Mouse (Mus musculus) midbrain, embryonic 16.5 days (tissue): Measurements from ENCODE around the gene Mga. TPM values are rescaled to one million over a fixed set of nuclear protein-coding genes. Genes with fewer than 3 reads are reported as not detected.

Experiments used
- ATAC-seq: fragments of 200-750 bp; cut with Nextera tagmentation; 2 replicates; pipeline ENCODE4 v1.8.0; 2017; ENCODE audit warnings: moderate TSS enrichment
- H3K27ac ChIP-seq: fragments of 300-500 bp; sonication (generic); 2 replicates; pipeline ENCODE4 v1.5.1; 2014; ENCODE audit warnings: mild to moderate bottlenecking, low read length, mixed read lengths
- H3K27me3 ChIP-seq: fragments of 300-500 bp; sonication (generic); 2 replicates; pipeline ENCODE4 v1.6.1; 2014; ENCODE audit warnings: low read depth, low read length, mixed read lengths; ENCODE audit not compliant: control insufficient read depth, insufficient read depth
- H3K36me3 ChIP-seq: fragments of 300-500 bp; sonication (generic); 2 replicates; pipeline ENCODE4 v1.6.1; 2014; ENCODE audit warnings: mild to moderate bottlenecking, low read length, moderate library complexity, mixed read lengths; ENCODE audit not compliant: control insufficient read depth, insufficient read depth
- H3K4me1 ChIP-seq: fragments of 300-500 bp; sonication (generic); 2 replicates; pipeline ENCODE4 v1.6.1; 2014; ENCODE audit warnings: mild to moderate bottlenecking, low read length, mixed read lengths; ENCODE audit not compliant: control insufficient read depth, insufficient read depth
- H3K4me2 ChIP-seq: fragments of 300-500 bp; sonication (generic); 2 replicates; pipeline ENCODE4 v1.6.1; 2014; ENCODE audit warnings: mild to moderate bottlenecking, low read length, mixed read lengths
- H3K4me3 ChIP-seq: fragments of 300-500 bp; sonication (generic); 2 replicates; pipeline ENCODE4 v1.5.1; 2014; ENCODE audit warnings: low read depth, mild to moderate bottlenecking, low read length, moderate library complexity, mixed read lengths
- H3K9ac ChIP-seq: fragments of 300-500 bp; sonication (generic); 2 replicates; pipeline ENCODE4 v1.6.1; 2014; ENCODE audit warnings: low read depth, low read length, mixed read lengths
- H3K9me3 ChIP-seq: fragments of 300-500 bp; sonication (generic); replicated peaks from 2 replicates; pipeline ENCODE4 v1.6.1; 2014; ENCODE audit warnings: mild to moderate bottlenecking, low read length, mixed read lengths; ENCODE audit not compliant: control insufficient read depth, poor library complexity, severe bottlenecking
- WGBS: fragments of 180-500 bp; shearing (Covaris S2); extraction: QIAGEN DNeasy Blood & Tissue Kit; methylation state at CpG from one replicate; pipeline ENCODE4 v1.1.7; 2014; 5-methylcytosine and 5-hydroxymethylcytosine counted together
- polyA plus RNA-seq: library from polyadenylated mRNA; unstranded; fragments of >200 nt; fragmentation: Nextera tagmentation; extraction: Ambion mirVana; gene quantifications from 2 replicates; pipeline ENCODE4 v1.2.1, GENCODE M21; 2015

Mga gene
- 24.0 and 26.6 TPM in 2 replicates for polyA plus RNA-seq

DNA sequence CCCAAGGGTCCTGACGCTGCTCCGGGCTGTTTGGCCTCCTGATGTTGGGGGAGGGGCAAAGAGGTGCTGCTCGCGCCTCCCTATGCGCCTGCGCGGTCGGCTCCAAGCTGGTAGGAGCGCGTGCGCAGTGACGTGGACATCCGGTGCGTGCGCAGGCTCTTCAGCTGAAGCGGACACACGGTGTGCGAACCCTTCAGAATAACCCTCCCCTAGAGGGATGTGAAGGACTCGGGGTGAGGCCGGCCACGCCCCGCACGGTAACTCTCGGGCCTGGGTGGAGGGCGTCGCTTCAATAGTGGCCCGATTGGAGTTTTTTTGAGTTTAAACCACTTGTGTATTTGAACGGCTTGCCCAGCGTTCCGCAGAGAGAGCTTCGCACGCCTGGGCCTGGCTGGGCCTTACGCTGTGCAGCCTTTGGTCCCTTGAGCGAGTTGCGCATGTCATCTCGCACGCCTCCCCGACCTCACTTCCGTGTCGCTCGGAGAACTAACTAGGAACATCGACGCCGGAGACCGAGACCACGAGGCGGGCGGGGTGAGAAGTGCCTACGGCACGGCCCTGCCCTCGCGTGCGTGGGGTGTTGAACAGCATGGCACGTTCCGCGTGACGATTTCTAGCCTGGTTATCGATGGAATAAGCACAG is at the start of gene Mga:
Mga (plus strand) TSS at position 139 of the 643 bp plus-strand sequence.
- Histone ChIP-seq H3K9ac (peak within 1 kb of the TSS; percentile 63), H3K27ac (peak within 1 kb of the TSS; percentile 82), H3K27me3 (no peaks in the 10 kb centered on the region), H3K4me3 (peak within 1 kb of the TSS; percentile 70), H3K4me2 (peak within 1 kb of the TSS; percentile 99), H3K4me1 (peaks cover 18% of the 10 kb centered on the region), H3K36me3 (no peaks in the 10 kb centered on the region), H3K9me3 (no peaks in the 10 kb centered on the region)
- WGBS, result under 1% methylated on average over 58 of the region's 58 CpGs
- ATAC-seq, result peak; percentile 97

DNA sequence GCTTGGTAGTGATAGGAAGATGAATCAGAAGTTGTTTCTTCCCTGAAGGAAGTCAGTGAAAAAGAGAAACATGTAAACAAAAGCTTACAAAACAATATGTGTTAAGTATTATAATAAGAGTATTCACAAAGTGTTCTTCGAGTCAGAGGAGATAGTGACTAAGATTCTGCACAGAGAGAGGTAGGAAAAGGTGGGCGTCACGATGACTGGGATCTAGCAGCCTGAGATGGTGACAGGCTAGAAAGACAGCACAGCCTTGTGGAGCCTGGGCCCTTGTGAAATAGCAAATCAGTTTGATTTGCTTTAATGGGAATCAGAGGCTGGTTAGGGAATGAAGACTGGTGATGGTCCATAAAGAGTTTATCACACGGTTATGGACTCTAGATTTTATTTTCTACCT is 43.2 kb upstream of the Mga start:
- no peaks in the 10 kb centered on the region for H3K4me1 ChIP-seq
- ATAC-seq, result no peak
- H3K27me3 ChIP-seq, result no peaks in the 10 kb centered on the region
- 91% methylated on average over 4 of the region's 4 CpGs for WGBS
- H3K27ac ChIP-seq, result no peak overlapping the region
- no peaks in the 10 kb centered on the region for H3K36me3 ChIP-seq
- H3K9ac ChIP-seq, result no peak overlapping the region
- H3K4me3 ChIP-seq, result no peak overlapping the region
- H3K9me3 ChIP-seq, result no peaks in the 10 kb centered on the region
- no peak overlapping the region for H3K4me2 ChIP-seq

- Histone ChIP-seq H3K4me2 (no peak overlapping the region), H3K4me3 (no peak overlapping the region), H3K9ac (no peak overlapping the region), H3K9me3 (no peaks in the 10 kb centered on the region), H3K27ac (no peak overlapping the region), H3K4me1 (no peaks in the 10 kb centered on the region), H3K36me3 (no peaks in the 10 kb centered on the region), H3K27me3 (no peaks in the 10 kb centered on the region)
- WGBS, result 65% methylated on average over 6 of the region's 6 CpGs
- no peak for ATAC-seq
These were observed 41.6 kb upstream of the Mga start for GRCm38 (mm10) chr2:119855310-119855850.

- no peaks in the 10 kb centered on the region for H3K4me1 ChIP-seq
- no peak overlapping the region for H3K27ac ChIP-seq
- H3K4me2 ChIP-seq, result no peak overlapping the region
- WGBS, result 90% methylated on average over 2 of the region's 2 CpGs
- H3K36me3 ChIP-seq, result no peaks in the 10 kb centered on the region
- ATAC-seq, result no peak
- H3K9me3 ChIP-seq, result no peaks in the 10 kb centered on the region
- H3K9ac ChIP-seq, result no peak overlapping the region
- no peak overlapping the region for H3K4me3 ChIP-seq
- H3K27me3 ChIP-seq, result no peaks in the 10 kb centered on the region
These were observed 39.7 kb upstream of the Mga start for GRCm38 (mm10) chr2:119857341-119857740.

GRCm38 (mm10) chr2:119864484-119864883 is 32.5 kb upstream of the Mga start:
- Histone ChIP-seq H3K27me3 (no peaks in the 10 kb centered on the region), H3K4me3 (no peak overlapping the region), H3K4me1 (no peaks in the 10 kb centered on the region), H3K36me3 (no peaks in the 10 kb centered on the region), H3K9me3 (no peaks in the 10 kb centered on the region), H3K9ac (no peak overlapping the region), H3K4me2 (no peak overlapping the region), H3K27ac (no peak overlapping the region)
- WGBS, result 84% methylated on average over 4 of the region's 4 CpGs
- no peak for ATAC-seq

GRCm38 (mm10) chr2:119872371-119873104 is 24.5 kb upstream of the Mga start:
- Histone ChIP-seq H3K27ac (peak overlapping the region; percentile 96), H3K9ac (peak overlapping the region; percentile 74), H3K27me3 (0 out of 2 replicates have a peak, but pooled peaks cover 2% of the 10 kb centered on the region), H3K36me3 (no peaks in the 10 kb centered on the region), H3K4me2 (peak overlapping the region; percentile 89), H3K9me3 (no peaks in the 10 kb centered on the region), H3K4me1 (peaks cover 7% of the 10 kb centered on the region; the same call in 1 of the 2 replicates), H3K4me3 (peak overlapping the region; percentile 63)
- peak; percentile 92 for ATAC-seq
- under 1% methylated on average over 73 of the region's 73 CpGs for WGBS

- ATAC-seq, result peak; percentile 96
- H3K4me1 ChIP-seq, result peaks cover 7% of the 10 kb centered on the region; the same call in 1 of the 2 replicates
- H3K4me2 ChIP-seq, result peak overlapping the region; percentile 89
- WGBS, result 0% methylated on average over 39 of the region's 39 CpGs
- H3K4me3 ChIP-seq, result peak overlapping the region; percentile 63
- H3K9ac ChIP-seq, result peak overlapping the region; percentile 74
- H3K36me3 ChIP-seq, result no peaks in the 10 kb centered on the region
- H3K27ac ChIP-seq, result peak overlapping the region; percentile 96
- H3K9me3 ChIP-seq, result no peaks in the 10 kb centered on the region
- H3K27me3 ChIP-seq, result 0 out of 2 replicates have a peak, but pooled peaks cover 2% of the 10 kb centered on the region
These were observed 23.9 kb upstream of the Mga start for GRCm38 (mm10) chr2:119873105-119873464.

DNA sequence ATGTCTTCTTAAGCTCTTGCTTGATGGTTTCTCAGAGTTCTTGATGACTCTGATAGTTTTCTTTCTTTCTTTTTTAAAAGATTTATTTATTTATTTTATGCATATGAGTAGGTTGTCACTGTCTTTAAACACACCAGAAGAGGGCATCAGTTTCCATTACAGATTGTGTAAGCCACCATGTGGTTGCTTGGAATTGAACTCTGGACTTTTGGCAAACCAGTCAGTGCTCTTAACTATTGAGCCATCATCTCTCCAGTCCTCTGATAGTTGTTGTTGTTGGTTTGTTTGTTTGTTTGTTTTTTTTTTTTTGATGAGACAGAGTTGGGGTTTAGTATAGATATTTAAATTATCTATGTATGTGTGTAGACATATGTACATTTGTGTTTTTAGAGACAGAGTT is 21.0 kb upstream of the Mga start:
- H3K4me1 ChIP-seq, result peaks cover 7% of the 10 kb centered on the region; the same call in 1 of the 2 replicates
- H3K36me3 ChIP-seq, result no peaks in the 10 kb centered on the region
- H3K27me3 ChIP-seq, result no peaks in the 10 kb centered on the region
- ATAC-seq, result no peak
- no peak overlapping the region for H3K4me3 ChIP-seq
- no peaks in the 10 kb centered on the region for H3K9me3 ChIP-seq
- H3K4me2 ChIP-seq, result no peak overlapping the region
- H3K27ac ChIP-seq, result no peak overlapping the region
- no peak overlapping the region for H3K9ac ChIP-seq

- WGBS, result 92% methylated on average over 3 of the region's 3 CpGs
- H3K27ac ChIP-seq, result no peak overlapping the region
- no peaks in the 10 kb centered on the region for H3K4me1 ChIP-seq
- no peak overlapping the region for H3K4me3 ChIP-seq
- H3K36me3 ChIP-seq, result no peaks in the 10 kb centered on the region
- H3K27me3 ChIP-seq, result no peaks in the 10 kb centered on the region
- H3K9ac ChIP-seq, result no peak overlapping the region
- no peaks in the 10 kb centered on the region for H3K9me3 ChIP-seq
- no peak overlapping the region for H3K4me2 ChIP-seq
- no peak for ATAC-seq
These were observed 9.8 kb upstream of the Mga start for GRCm38 (mm10) chr2:119887201-119887600.
